Mouse (Mus musculus) MEL (cell line): ENCODE results near the gene Sfxn4. TPM values are rescaled to one million over a fixed set of nuclear protein-coding genes. Genes with fewer than 3 reads are reported as not detected.
"Not testable (repeated sequence)": the region's sequence is repeated elsewhere in the genome, so short reads cannot be mapped to it uniquely, and the experiment has no call there.

ENCODE experiments used
- DNase-seq: peaks from one replicate; pipeline ENCODE4 v3.0.0; 2011; ENCODE audit warnings: low read depth, low spot score
- H3K27ac ChIP-seq: 2 replicates; pipeline ENCODE4 v1.5.1; 2012; ENCODE audit warnings: low read depth, mild to moderate bottlenecking, control low read depth, low read length, moderate library complexity; ENCODE audit not compliant: control insufficient read depth
- H3K27me3 ChIP-seq, 2 experiments: fragments of 150-350 bp in 1 of 2; sonication (generic) in 1 of 2; 2 replicates each; pipeline ENCODE4 v1.6.1; 2012; ENCODE audit warnings: low read length in 2 of 2, mild to moderate bottlenecking in 2 of 2, improper control_type of control experiment in 1 of 2, moderate library complexity in 1 of 2; ENCODE audit not compliant: insufficient read depth in 2 of 2, control insufficient read depth in 1 of 2
- H3K36me3 ChIP-seq, 2 experiments: 2 replicates each; pipeline ENCODE4 v1.6.1; 2012 to 2014; ENCODE audit warnings: low read length in 2 of 2, improper control_type of control experiment in 1 of 2, inconsistent platforms in 1 of 2, mild to moderate bottlenecking in 1 of 2; ENCODE audit not compliant: insufficient read depth in 2 of 2, control insufficient read depth in 1 of 2
- H3K4me1 ChIP-seq, 2 experiments: fragments of 150-350 bp in 1 of 2; sonication (generic) in 1 of 2; 2 replicates each; pipeline ENCODE4 v1.6.1; 2012; ENCODE audit warnings: low read length in 2 of 2, improper control_type of control experiment in 1 of 2, mild to moderate bottlenecking in 1 of 2; ENCODE audit not compliant: insufficient read depth in 2 of 2, control insufficient read depth in 1 of 2
- H3K4me3 ChIP-seq, 2 experiments: fragments of 150-350 bp in 1 of 2; sonication (generic) in 1 of 2; 2 replicates each; pipeline ENCODE4 v1.5.1; 2012; ENCODE audit warnings: low read depth in 2 of 2, low read length in 2 of 2, mild to moderate bottlenecking in 2 of 2, moderate library complexity in 2 of 2, control low read depth in 1 of 2, improper control_type of control experiment in 1 of 2; ENCODE audit not compliant: control insufficient read depth in 1 of 2, insufficient read depth in 1 of 2
- H3K79me2 ChIP-seq: 2 replicates; pipeline ENCODE4 v1.6.1; 2012; ENCODE audit warnings: mild to moderate bottlenecking, low read length, moderate library complexity; ENCODE audit not compliant: control insufficient read depth, poor library complexity, insufficient read depth
- H3K9ac ChIP-seq: 2 replicates; pipeline ENCODE4 v1.6.1; 2012; ENCODE audit warnings: low read depth, mild to moderate bottlenecking, control low read depth, low read length, moderate library complexity; ENCODE audit not compliant: control insufficient read depth, poor library complexity, severe bottlenecking
- H3K9me3 ChIP-seq: fragments of 150-350 bp; sonication (generic); replicated peaks from 2 replicates; pipeline ENCODE4 v1.6.1; 2012; ENCODE audit warnings: mild to moderate bottlenecking, low read length, improper control_type of control experiment, moderate library complexity; ENCODE audit not compliant: insufficient read depth
- BHLHE40 ChIP-seq: IDR thresholded peaks from 2 replicates; pipeline ENCODE4 v1.6.1; 2012; ENCODE audit warnings: low read depth, mild to moderate bottlenecking, inconsistent platforms, low read length, improper control_type of control experiment, borderline replicate concordance
- CHD1 ChIP-seq: IDR thresholded peaks from 2 replicates; pipeline ENCODE4 v1.6.1; 2012; ENCODE audit warnings: low read depth, mild to moderate bottlenecking, inconsistent platforms, low read length, improper control_type of control experiment
- CTCF ChIP-seq, 3 experiments: IDR thresholded peaks in 2 of 3; conservative IDR thresholded peaks in 1 of 3; 2 replicates each; pipeline ENCODE4 v1.5.1; 2011 to 2012; ENCODE audit warnings: low read length in 3 of 3, low read depth in 2 of 3, mild to moderate bottlenecking in 2 of 3, improper control_type of control experiment in 1 of 3, inconsistent platforms in 1 of 3, mixed read lengths in 1 of 3, moderate library complexity in 1 of 3; ENCODE audit not compliant: control insufficient read depth in 1 of 3, insufficient read depth in 1 of 3, poor library complexity in 1 of 3, severe bottlenecking in 1 of 3
- E2F4 ChIP-seq: IDR thresholded peaks from 2 replicates; pipeline ENCODE4 v1.6.1; 2011; ENCODE audit warnings: low read depth, low read length, improper control_type of control experiment, borderline replicate concordance
- JUND ChIP-seq: IDR thresholded peaks from 2 replicates; pipeline ENCODE4 v1.6.1; 2011; ENCODE audit warnings: low read depth, mild to moderate bottlenecking, improper control_type of control experiment, low read length
- KAT2A ChIP-seq: conservative IDR thresholded peaks from 2 replicates; pipeline ENCODE4 v1.6.1; 2012; ENCODE audit warnings: low read depth, low read length, improper control_type of control experiment, inconsistent platforms
- MAFK ChIP-seq: IDR thresholded peaks from 2 replicates; pipeline ENCODE4 v1.6.1; 2011; ENCODE audit warnings: low read depth, mild to moderate bottlenecking, low read length, improper control_type of control experiment, borderline replicate concordance
- MAX ChIP-seq: IDR thresholded peaks from 2 replicates; pipeline ENCODE4 v1.6.1; 2011; ENCODE audit warnings: low read length, improper control_type of control experiment
- MAZ ChIP-seq: IDR thresholded peaks from 2 replicates; pipeline ENCODE4 v1.6.1; 2012; ENCODE audit warnings: low read depth, mild to moderate bottlenecking, inconsistent platforms, low read length, improper control_type of control experiment
- MEF2A ChIP-seq: IDR thresholded peaks from 2 replicates; pipeline ENCODE4 v1.6.1; 2014; ENCODE audit warnings: low read depth, mild to moderate bottlenecking, inconsistent platforms, low read length, improper control_type of control experiment; ENCODE audit not compliant: poor library complexity, insufficient replicate concordance, severe bottlenecking; ENCODE audit errors: extremely low read depth
- MYB ChIP-seq: IDR thresholded peaks from 2 replicates; pipeline ENCODE4 v1.6.1; 2011; ENCODE audit warnings: mild to moderate bottlenecking, low read depth, low read length, improper control_type of control experiment
- MYC ChIP-seq: IDR thresholded peaks from 2 replicates; pipeline ENCODE4 v1.6.1; 2011; ENCODE audit warnings: low read depth, mild to moderate bottlenecking, low read length, improper control_type of control experiment, moderate library complexity
- NELFE ChIP-seq: IDR thresholded peaks from 2 replicates; pipeline ENCODE4 v1.6.1; 2011; ENCODE audit warnings: low read depth, low read length, improper control_type of control experiment
- NRF1 ChIP-seq: IDR thresholded peaks from 2 replicates; pipeline ENCODE4 v1.6.1; 2014; ENCODE audit warnings: low read depth, mild to moderate bottlenecking, inconsistent platforms, low read length, improper control_type of control experiment, moderate library complexity; ENCODE audit not compliant: poor library complexity, insufficient read depth, severe bottlenecking
- POLR2A ChIP-seq, 2 experiments: IDR thresholded peaks; 2 replicates each; pipeline ENCODE4 v1.6.1; 2011 to 2012; ENCODE audit warnings: low read length in 2 of 2, mild to moderate bottlenecking in 2 of 2, control low read depth in 1 of 2, improper control_type of control experiment in 1 of 2, low read depth in 1 of 2, moderate library complexity in 1 of 2; ENCODE audit not compliant: control insufficient read depth in 1 of 2, insufficient read depth in 1 of 2, poor library complexity in 1 of 2
- POLR2AphosphoS2 ChIP-seq: IDR thresholded peaks from 2 replicates; pipeline ENCODE4 v1.6.1; 2011; ENCODE audit warnings: low read length, improper control_type of control experiment
- POLR2AphosphoS5 ChIP-seq: IDR thresholded peaks from 2 replicates; pipeline ENCODE4 v1.6.1; 2012; ENCODE audit warnings: low read depth, borderline replicate concordance, mild to moderate bottlenecking, inconsistent platforms, low read length, moderate library complexity, mixed read lengths
- RAD21 ChIP-seq: IDR thresholded peaks from 2 replicates; pipeline ENCODE4 v1.6.1; 2011; ENCODE audit warnings: mild to moderate bottlenecking, low read depth, low read length, improper control_type of control experiment
- TBP ChIP-seq: IDR thresholded peaks from 2 replicates; pipeline ENCODE4 v1.8.0; 2011; ENCODE audit warnings: low read depth, low read length, improper control_type of control experiment
- USF1 ChIP-seq: IDR thresholded peaks from 2 replicates; pipeline ENCODE4 v1.6.1; 2014; ENCODE audit warnings: low read depth, mild to moderate bottlenecking, inconsistent platforms, low read length, improper control_type of control experiment, moderate library complexity
- USF2 ChIP-seq, 2 experiments: IDR thresholded peaks; 2 replicates each; pipeline ENCODE4 v1.6.1; 2011 to 2012; ENCODE audit warnings: improper control_type of control experiment in 2 of 2, low read length in 2 of 2, borderline replicate concordance in 1 of 2, inconsistent platforms in 1 of 2, low read depth in 1 of 2, mild to moderate bottlenecking in 1 of 2; ENCODE audit not compliant: insufficient read depth in 1 of 2
- ZC3H11A ChIP-seq: IDR thresholded peaks from 2 replicates; pipeline ENCODE4 v1.6.1; 2012; ENCODE audit warnings: low read depth, mild to moderate bottlenecking, inconsistent platforms, low read length, improper control_type of control experiment
- ZKSCAN1 ChIP-seq: IDR thresholded peaks from 2 replicates; pipeline ENCODE4 v1.6.1; 2012; ENCODE audit warnings: low read depth, mild to moderate bottlenecking, inconsistent platforms, low read length, improper control_type of control experiment, moderate library complexity
- ZNF384 ChIP-seq: IDR thresholded peaks from 2 replicates; pipeline ENCODE4 v1.6.1; 2012; ENCODE audit warnings: low read depth, mild to moderate bottlenecking, inconsistent platforms, low read length, improper control_type of control experiment
- polyA plus RNA-seq, 2 experiments: library from polyadenylated mRNA; stranded (reverse) in 1 of 2; unstranded in 1 of 2; fragments of >175 nt in 1 of 2; fragments of >200 nt in 1 of 2; gene quantifications; 2 replicates each; pipeline versions ENCODE4 v1.2.1 to v1.2.4; 2012; ENCODE audit warnings: low replicate concordance in 2 of 2, low read depth in 1 of 2; ENCODE audit not compliant: insufficient read length in 2 of 2, insufficient read depth in 1 of 2, missing spikeins in 1 of 2
- total RNA-seq: library from RNA; depleted of rRNA; stranded (reverse); fragments of 300-350 nt; gene quantifications from 2 replicates; pipeline ENCODE4 v1.2.3, GENCODE M21; 2012

Sfxn4 gene
- total and polyA plus RNA-seq, 3 experiments = 1.3 to 9.3 TPM; not detected in 1

- TF ChIP-seq NRF1 = no peak
- 0 out of 2 replicates have a peak, but pooled peaks have one; percentile 31 for TF ChIP-seq POLR2AphosphoS2
- no peak for TF ChIP-seq MEF2A
These were observed 9.2 kb upstream of the Sfxn4 start (continued) for GRCm38 (mm10) chr19:60870489-60870888.

GRCm38 (mm10) chr19:60866169-60866568, 4.9 kb upstream of the Sfxn4 start:
- DNase-seq, H3K27me3 ChIP-seq, H3K9me3 ChIP-seq, H3K4me3 ChIP-seq, H3K9ac ChIP-seq, H3K4me1 ChIP-seq, H3K79me2 ChIP-seq, H3K27ac ChIP-seq: not testable (repeated sequence)
- peaks cover 28 to 52% of the 10 kb centered on the region in 2 experiments for H3K36me3 ChIP-seq
- peak; percentile 72 for TF ChIP-seq MAFK

- no peak for TF ChIP-seq JUND
- TF ChIP-seq MAX = no peak
- TF ChIP-seq MYB = no peak
These were observed 15.5 kb downstream of the Sfxn4 start for GRCm38 (mm10) chr19:60845731-60846130.

GRCm38 (mm10) chr19:60843324-60843723, 18.0 kb downstream of the Sfxn4 start:
- Histone ChIP-seq H3K4me3 (no peak overlapping the region), H3K4me1 (peaks cover 9 to 16% of the 10 kb centered on the region in 2 experiments), H3K79me2 (no peaks in the 10 kb centered on the region), H3K9ac (no peak overlapping the region), H3K9me3 (no peaks in the 10 kb centered on the region), H3K27me3 (no peaks in the 10 kb centered on the region), H3K27ac (peak overlapping the region; percentile 55), H3K36me3 (peaks cover 0 to 21% of the 10 kb centered on the region in 2 experiments; a peak in 2 of 4 replicates)
- peak; percentile 83 for DNase-seq
- no peak for TF ChIP-seq E2F4
- no peak for TF ChIP-seq POLR2AphosphoS5
- no peak for TF ChIP-seq TBP
- TF ChIP-seq RAD21 = no peak
- no peak for TF ChIP-seq ZKSCAN1
- TF ChIP-seq MAZ = no peak
- TF ChIP-seq ZNF384 = no peak
- no peak for TF ChIP-seq NELFE
- no peak for TF ChIP-seq MYB
- no peak for TF ChIP-seq CHD1
- TF ChIP-seq MYC = no peak
- no peak for TF ChIP-seq USF1
- TF ChIP-seq KAT2A = 0 out of 2 replicates have a peak, but pooled peaks have one; percentile 23
- TF ChIP-seq ZC3H11A = no peak
- no peak for TF ChIP-seq CTCF (IDR thresholded peaks at IDR 0.05 in 2 of 3, conservative IDR thresholded peaks at IDR 0.05 in 1 of 3; ENCODE audit: control insufficient read depth in 1 of 3, insufficient read depth in 1 of 3, low read depth in 2 of 3, low read length in 3 of 3, poor library complexity in 1 of 3, severe bottlenecking in 1 of 3)
- no peak for TF ChIP-seq USF2 (IDR thresholded peaks at IDR 0.05; ENCODE audit: borderline replicate concordance in 1 of 2, insufficient read depth in 1 of 2, low read depth in 1 of 2, low read length in 2 of 2)
- TF ChIP-seq MAFK = peak; percentile 69; the same call in 1 of the 2 replicates
- no peak for TF ChIP-seq POLR2A (IDR thresholded peaks at IDR 0.05; ENCODE audit: control insufficient read depth in 1 of 2, insufficient read depth in 1 of 2, low read depth in 1 of 2, low read length in 2 of 2, poor library complexity in 1 of 2)
- TF ChIP-seq BHLHE40 = no peak

More at GRCm38 (mm10) chr19:60845731-60846130, 15.5 kb downstream of the Sfxn4 start:
- DNase-seq = no peak
- Histone ChIP-seq H3K79me2 (no peaks in the 10 kb centered on the region), H3K4me1 (peaks cover 9 to 16% of the 10 kb centered on the region in 2 experiments), H3K36me3 (peaks cover 0 to 21% of the 10 kb centered on the region in 2 experiments; a peak in 2 of 4 replicates), H3K27me3 (no peaks in the 10 kb centered on the region), H3K9me3 (no peaks in the 10 kb centered on the region), H3K27ac (no peak overlapping the region), H3K4me3 (no peak overlapping the region), H3K9ac (no peak overlapping the region)
